Mouse (Mus musculus) bone marrow, adult 2 months (tissue): Measurements from ENCODE around the gene Card11.

Experiments
- CTCF ChIP-seq: fragments of 200-500 bp; IDR thresholded peaks from 2 replicates; pipeline ENCODE4 v1.5.1; 2011; ENCODE audit warnings: low read length, control low read depth; ENCODE audit not compliant: control insufficient read depth, insufficient read depth
- POLR2A ChIP-seq: fragments of 200-500 bp; IDR thresholded peaks from 2 replicates; pipeline ENCODE4 v1.6.1; 2011; ENCODE audit warnings: low read depth, mild to moderate bottlenecking, control low read depth, low read length, borderline replicate concordance; ENCODE audit not compliant: control insufficient read depth

- TF ChIP-seq CTCF (no peak), POLR2A (no peak)
Observed at GRCm38 (mm10) chr5:140884966-140885365, 115.4 kb downstream of the Card11 start.
